Mouse (Mus musculus) embryo, embryonic 10 days (tissue): ENCODE data around the gene Lrr1.
"Not testable (repeated sequence)": the region's sequence is repeated elsewhere in the genome, so short reads cannot be mapped to it uniquely, and the experiment has no call there.

ENCODE experiments used
- DNase-seq: peaks from one replicate; pipeline ENCODE4 v3.0.0-alpha.2; 2015; ENCODE audit warnings: low spot score

Lrr1 gene

DNA sequence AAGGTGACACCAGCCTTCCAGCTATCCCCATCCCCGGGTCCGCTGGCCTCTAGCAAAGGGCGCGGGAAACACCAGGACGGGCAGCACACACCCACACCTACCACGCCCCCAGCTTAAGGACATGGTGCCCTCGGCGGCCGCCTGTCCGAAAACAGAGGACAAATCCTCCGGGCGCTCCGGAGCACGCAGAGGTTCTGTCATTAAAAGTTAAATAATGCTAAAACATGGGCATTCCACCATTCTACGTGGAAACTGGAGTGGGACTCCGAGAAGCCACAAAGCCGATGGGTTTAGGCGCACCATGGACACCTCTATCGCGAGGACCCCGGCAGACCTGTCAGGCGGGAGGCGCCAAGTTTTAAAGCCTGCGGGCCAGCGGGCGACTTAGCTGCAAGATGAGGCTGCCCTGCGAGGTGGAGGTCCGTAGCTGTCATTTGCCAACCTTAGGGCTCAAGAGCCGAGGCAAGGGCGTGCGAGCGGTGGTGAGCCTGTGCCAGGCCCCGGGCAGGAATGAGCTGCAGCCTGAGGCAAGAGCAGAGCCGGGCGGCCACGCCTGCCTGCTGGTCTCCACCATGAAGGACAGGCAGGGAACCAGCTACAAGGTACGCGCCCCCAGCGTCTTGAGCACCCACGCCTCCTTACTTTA is at the start of gene Lrr1:
Gene Lrr1 (plus strand): TSS at position 354 of the 646 bp plus-strand sequence.
- peak; percentile 91 for DNase-seq

DNA sequence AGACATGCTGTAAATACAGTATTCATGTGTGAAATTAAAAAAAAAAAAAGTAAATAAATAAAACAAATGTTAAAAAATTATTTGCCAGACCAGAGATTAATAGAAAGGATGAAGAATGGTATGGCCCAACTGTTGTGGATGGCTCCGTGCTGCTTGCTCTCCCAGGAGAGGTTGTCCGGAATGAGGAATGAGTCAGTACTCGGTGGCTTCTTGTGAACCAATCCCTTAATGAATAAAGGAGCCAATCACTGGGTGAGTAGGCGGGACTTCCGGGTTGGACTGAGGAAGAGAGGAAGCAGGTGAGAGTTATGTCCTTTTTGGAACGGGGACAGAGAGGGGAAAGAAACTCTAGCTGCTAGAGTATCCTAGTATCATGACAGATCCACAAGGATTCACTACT is 48.7 kb upstream of the Lrr1 start:
- no peak for DNase-seq

DNA sequence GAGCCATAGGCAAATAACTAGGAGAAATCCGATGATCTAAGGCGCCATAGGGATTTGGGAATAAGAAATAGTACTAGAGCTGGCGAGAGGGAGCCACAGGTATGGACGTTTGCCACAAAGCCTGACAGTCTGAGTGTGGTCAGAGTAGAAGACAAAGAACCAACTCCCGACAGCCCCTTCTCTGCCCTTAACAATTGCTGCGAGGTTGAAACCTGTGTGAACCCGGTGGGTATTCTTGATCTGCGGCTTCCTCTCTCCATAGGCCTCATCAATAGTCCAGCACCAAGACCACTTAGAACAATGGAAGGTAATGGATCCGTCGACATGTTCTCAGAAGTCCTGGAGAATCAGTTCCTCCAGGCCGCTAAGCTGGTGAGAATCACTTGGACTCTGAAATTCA is 45.8 kb upstream of the Lrr1 start:
- DNase-seq, result no peak

GRCm38 (mm10) chr12:69125066-69125465 is 43.5 kb upstream of the Lrr1 start:
- no peak for DNase-seq

DNA sequence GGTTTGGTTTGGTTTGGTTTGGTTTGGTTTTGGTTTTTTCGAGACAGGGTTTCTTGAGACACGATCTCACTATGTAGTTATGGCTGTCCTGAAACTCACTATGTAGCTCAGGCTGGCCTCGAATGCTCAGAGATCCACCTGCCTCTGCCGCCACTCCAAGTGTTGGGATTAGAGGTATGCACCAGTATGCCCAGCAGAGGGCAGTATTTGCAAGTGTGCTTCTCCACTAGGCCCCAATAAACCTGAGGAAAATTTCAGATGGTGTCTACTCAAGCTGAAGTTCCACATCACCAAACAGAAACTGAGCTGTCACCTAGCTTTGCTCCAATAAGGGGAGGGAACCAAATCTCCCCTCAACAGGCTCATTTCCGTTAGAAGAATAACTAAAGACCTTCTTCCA is 41.4 kb upstream of the Lrr1 start:
- DNase-seq, result no peak

GRCm38 (mm10) chr12:69127626-69128025 is 41.0 kb upstream of the Lrr1 start:
- no peak for DNase-seq

- peak; percentile 15 for DNase-seq
Measured at GRCm38 (mm10) chr12:69129634-69130310, 38.8 kb upstream of the Lrr1 start.

DNA sequence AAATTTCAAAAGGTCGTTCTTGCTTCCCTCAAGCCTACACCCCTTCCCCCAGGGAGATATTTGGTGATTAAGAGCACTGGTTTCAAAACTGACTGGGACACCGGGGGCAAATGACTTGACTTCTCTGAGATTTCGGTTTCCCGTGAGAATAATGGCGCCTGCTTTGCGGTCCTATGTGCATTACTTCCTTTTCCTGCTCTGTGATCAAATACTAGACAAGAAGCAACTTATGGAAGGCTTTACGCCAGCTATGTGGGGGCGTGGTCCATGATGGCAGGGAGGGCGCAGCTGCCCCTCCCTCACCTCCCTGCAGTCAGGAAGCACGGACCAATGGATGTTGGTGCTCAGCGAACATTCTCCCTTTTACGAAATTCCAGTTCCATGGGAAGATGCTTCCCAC is 38.1 kb upstream of the Lrr1 start:
- no peak for DNase-seq

DNA sequence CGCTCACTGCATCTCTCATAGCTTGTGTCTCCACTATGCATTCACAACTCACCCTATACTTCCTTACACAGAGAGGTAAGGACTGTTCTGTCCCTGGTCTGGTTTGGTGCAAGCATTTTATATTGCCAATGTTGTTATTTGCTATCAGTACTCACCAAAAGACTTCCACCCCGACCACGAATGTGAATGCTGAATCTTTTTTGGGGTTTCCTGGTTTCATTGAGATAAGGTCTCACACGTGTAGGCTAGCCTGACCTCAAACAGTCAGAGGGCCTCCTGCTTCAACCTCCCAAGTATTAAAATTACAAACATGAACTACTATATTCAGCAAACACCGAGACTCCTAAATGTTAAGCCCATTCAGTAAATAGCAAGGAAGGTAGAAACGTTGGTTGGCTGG is 37.3 kb upstream of the Lrr1 start:
- no peak for DNase-seq

GRCm38 (mm10) chr12:69131981-69132380 is 36.6 kb upstream of the Lrr1 start:
- peak; percentile 75 for DNase-seq

- no peak for DNase-seq
Measured at GRCm38 (mm10) chr12:69139201-69139600, 29.4 kb upstream of the Lrr1 start.

- no peak for DNase-seq
Measured at GRCm38 (mm10) chr12:69139841-69140240, 28.8 kb upstream of the Lrr1 start.

DNA sequence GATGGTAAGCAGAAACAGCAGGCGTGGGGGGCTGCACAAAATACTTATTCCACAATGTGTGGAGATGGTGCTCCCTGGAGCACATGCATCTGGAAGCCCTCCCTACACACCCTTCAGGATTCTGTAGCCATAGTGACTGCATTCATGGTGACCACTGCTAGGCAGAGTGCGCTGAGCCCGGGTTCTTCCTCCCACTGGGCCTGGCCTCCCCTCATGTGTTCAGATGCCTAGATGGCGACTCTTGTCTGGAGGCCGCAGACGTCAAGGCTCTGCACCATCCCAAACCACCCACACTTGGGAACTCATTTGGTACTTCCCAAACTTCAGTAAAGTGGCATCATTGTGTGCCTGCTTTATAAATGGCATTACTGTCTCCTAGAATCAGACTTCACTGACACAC is 25.2 kb upstream of the Lrr1 start:
- no peak for DNase-seq

GRCm38 (mm10) chr12:69147166-69147735 is 21.4 kb upstream of the Lrr1 start:
- no peak for DNase-seq

DNA sequence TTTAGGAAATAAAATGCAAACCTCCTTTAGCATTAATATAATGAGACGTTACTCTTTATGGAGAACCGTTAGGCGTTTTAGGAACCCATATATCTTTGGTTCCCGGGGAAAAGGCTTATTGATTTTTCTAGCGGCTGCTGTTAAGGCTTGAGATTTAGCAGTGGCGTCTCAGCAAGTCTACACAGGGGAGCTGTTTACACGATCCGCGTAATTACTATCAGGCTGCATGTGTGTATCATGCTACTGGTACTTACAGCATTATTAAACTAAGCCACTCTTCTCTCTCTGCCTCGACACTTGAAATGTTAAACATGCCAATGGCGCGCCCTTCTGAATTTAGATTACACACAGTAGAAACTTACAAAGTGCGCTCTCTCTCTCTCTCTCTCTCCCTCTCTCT is 18.6 kb upstream of the Lrr1 start:
- no peak for DNase-seq

DNA sequence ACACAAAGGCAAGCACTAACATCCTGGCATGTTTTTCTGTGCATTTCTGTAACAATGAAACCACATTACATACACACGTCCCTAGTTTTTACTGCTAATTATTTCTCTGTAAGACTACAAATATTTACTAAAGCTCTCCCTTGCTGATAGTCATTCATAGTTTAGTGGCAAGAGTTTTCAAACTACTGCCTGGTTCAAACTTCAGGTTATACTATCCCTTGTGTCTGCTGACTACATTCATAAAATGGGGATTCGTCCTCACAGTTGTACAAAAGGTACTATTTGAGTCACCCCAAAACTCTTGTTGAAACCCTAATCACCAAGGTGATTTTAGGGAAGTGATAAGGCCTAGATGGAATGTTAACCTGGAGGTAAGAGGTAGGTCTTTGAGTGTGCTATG is 12.7 kb upstream of the Lrr1 start:
- DNase-seq, result no peak

GRCm38 (mm10) chr12:69156436-69156835 is 12.2 kb upstream of the Lrr1 start:
- no peak for DNase-seq

DNA sequence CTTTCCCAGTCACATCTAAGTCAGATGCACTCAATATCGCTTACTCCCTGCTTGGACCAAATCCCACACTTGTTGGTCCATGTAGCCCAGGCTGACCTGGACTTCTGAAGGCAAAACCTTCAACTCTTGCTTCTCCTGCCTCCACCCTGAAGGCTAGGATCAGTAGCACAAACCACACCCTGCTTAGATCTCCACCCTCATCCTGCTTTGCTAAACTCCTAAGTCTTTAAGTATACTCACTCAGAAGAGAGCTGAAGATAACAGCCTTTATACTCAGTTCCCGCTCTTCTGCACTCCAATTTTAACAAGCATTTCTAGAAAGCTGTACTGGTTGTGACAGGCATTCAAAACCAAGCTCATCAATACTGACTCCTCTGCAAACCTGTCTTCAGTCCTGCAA is 11.5 kb upstream of the Lrr1 start:
- no peak for DNase-seq

- DNase-seq, result peak; percentile 39
Measured at GRCm38 (mm10) chr12:69158366-69158764, 10.2 kb upstream of the Lrr1 start.

DNA sequence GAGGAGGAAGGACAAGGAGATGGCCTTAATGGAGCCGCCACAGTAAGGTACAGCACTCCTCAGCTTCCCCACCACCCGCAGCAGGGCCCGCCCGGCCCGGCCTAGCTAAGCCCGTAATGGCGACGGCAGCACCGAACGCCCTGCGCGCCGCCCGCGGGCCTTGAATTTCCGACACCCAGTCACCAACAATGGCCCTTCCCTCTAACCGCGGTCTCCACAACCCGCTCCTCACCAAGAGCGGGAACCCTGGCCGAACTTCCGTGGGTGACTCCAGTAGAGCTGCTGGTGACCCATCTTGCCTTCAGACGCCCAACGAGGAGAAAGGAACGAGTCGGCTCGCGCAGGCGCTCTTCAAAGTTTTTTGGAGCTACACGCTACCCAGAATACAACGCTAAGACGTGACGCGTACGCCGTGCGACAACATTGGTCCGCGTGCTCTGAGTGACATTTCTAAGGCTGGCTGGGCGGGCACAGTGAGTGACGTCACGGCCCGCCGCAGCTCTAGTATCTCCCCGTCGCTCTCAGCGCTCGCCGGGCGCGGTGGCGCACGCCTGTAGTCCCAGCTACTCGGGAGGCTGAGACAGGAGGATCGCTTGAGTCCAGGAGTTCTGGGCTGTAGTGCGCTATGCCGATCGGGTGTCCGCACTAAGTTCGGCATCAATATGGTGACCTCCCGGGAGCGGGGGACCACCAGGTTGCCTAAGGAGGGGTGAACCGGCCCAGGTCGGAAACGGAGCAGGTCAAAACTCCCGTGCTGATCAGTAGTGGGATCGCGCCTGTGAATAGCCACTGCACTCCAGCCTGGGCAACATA is 9.6 kb upstream of the Lrr1 start, which contains the start of gene Rps29:
Gene Rps29 (minus strand): TSS at position 422 of the 813 bp plus-strand sequence.
- peak; percentile 100 for DNase-seq

DNA sequence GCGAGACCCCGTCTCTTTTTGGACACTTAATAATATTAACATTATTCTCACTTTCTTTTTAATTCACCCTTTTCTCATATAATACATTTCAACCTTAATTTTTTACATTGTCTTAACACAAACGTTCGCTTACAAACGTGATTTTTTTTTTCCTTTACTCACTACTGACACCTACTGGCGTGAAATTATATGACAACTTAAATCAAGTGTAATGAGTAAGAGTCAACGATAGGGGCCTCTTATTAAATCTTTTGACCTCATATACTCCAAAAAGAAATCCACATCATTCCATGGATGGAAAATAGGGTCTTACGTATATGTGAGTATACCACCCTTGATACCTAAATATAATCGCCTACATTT is 9.1 kb upstream of the Lrr1 start:
- peak; percentile 43 for DNase-seq

- DNase-seq, result not testable (repeated sequence)
Measured at GRCm38 (mm10) chr12:69160677-69161076, 7.9 kb upstream of the Lrr1 start.

GRCm38 (mm10) chr12:69163586-69163985 is 5.0 kb upstream of the Lrr1 start:
- not testable (repeated sequence) for DNase-seq
